Mouse (Mus musculus) G1E (cell line): ENCODE data around the gene Trim8. TPM values are rescaled to one million over a fixed set of nuclear protein-coding genes. Genes with fewer than 3 reads are reported as not detected.

Experiments used
- ATAC-seq: 2 replicates; pipeline ENCODE4 v1.8.0; 2016; ENCODE audit warnings: mild to moderate bottlenecking; ENCODE audit not compliant: insufficient number of reproducible peaks, poor library complexity, low FRiP score, severe bottlenecking; ENCODE audit errors: extremely low read depth
- DNase-seq: peaks from one replicate; pipeline ENCODE4 v3.0.0; 2012; ENCODE audit warnings: low spot score
- H3K27me3 ChIP-seq: 2 replicates; pipeline ENCODE4 v1.6.1; 2012; ENCODE audit warnings: mild to moderate bottlenecking, low read length, inconsistent platforms; ENCODE audit not compliant: insufficient read depth
- H3K36me3 ChIP-seq: replicated peaks from 2 replicates; pipeline ENCODE3; 2012; ENCODE audit warnings: mild to moderate bottlenecking, inconsistent platforms
- H3K4me1 ChIP-seq: 2 replicates; pipeline ENCODE4 v1.6.1; 2012; ENCODE audit warnings: low read depth, low read length, inconsistent platforms, mixed read lengths; ENCODE audit not compliant: insufficient read depth
- H3K4me3 ChIP-seq: 2 replicates; pipeline ENCODE4 v1.5.1; 2012; ENCODE audit warnings: low read depth, mild to moderate bottlenecking, inconsistent platforms, low read length, moderate library complexity, mixed read lengths
- H3K9me3 ChIP-seq: replicated peaks from 2 replicates; pipeline ENCODE4 v1.6.1; 2012; ENCODE audit warnings: inconsistent platforms
- CTCF ChIP-seq: IDR thresholded peaks from 2 replicates; pipeline ENCODE4 v1.5.1; 2012; ENCODE audit warnings: low read depth, low read length, inconsistent platforms, mixed read lengths
- GATA1 ChIP-seq: IDR thresholded peaks from 2 replicates; pipeline ENCODE4 v1.6.1; 2012; ENCODE audit warnings: borderline replicate concordance, low read length, inconsistent platforms, mixed read lengths
- GATA2 ChIP-seq: IDR thresholded peaks from 2 replicates; pipeline ENCODE4 v1.6.1; 2012; ENCODE audit warnings: low read depth, low read length, inconsistent platforms, borderline replicate concordance
- POLR2AphosphoS5 ChIP-seq: IDR thresholded peaks from 2 replicates; pipeline ENCODE4 v1.6.1; 2012; ENCODE audit warnings: low read depth, low read length, inconsistent platforms; ENCODE audit not compliant: insufficient replicate concordance
- TAL1 ChIP-seq: conservative IDR thresholded peaks from 2 replicates; pipeline ENCODE4 v1.6.1; 2012; ENCODE audit warnings: low read depth, low read length, inconsistent platforms, mixed read lengths
- polyA plus RNA-seq: library from polyadenylated mRNA; stranded (reverse); fragments of >175 nt; gene quantifications from 2 replicates; pipeline ENCODE4 v1.2.3, GENCODE M21; 2012
- total RNA-seq, 2 experiments: library from RNA; stranded (forward) in 1 of 2; stranded (reverse) in 1 of 2; fragments of 200-1000 nt in 1 of 2; fragments of >200 nt in 1 of 2; fragmentation: Nextera tagmentation in 1 of 2; gene quantifications; 2 replicates each; pipeline ENCODE4 v1.2.3; 2014 to 2017

The Trim8 gene
- total and polyA plus RNA-seq, 3 experiments: 20.3 to 66.0 (median 22.7) TPM

GRCm38 (mm10) chr19:46524601-46525321 is 23.3 kb downstream of the Trim8 start:
- no peak for DNase-seq
- H3K27me3 ChIP-seq: peaks cover 66% of the 10 kb centered on the region

GRCm38 (mm10) chr19:46525691-46526631 is 24.5 kb downstream of the Trim8 start:
- Histone ChIP-seq H3K4me3 (no peak overlapping the region), H3K9me3 (no peaks in the 10 kb centered on the region), H3K27me3 (peaks cover 76% of the 10 kb centered on the region), H3K36me3 (no peaks in the 10 kb centered on the region), H3K4me1 (peaks cover 37% of the 10 kb centered on the region)
- no peak for TF ChIP-seq GATA2
- TF ChIP-seq POLR2AphosphoS5: no peak
- TF ChIP-seq TAL1: no peak
- no peak for TF ChIP-seq CTCF
- no peak for TF ChIP-seq GATA1
- DNase-seq (no peak), ATAC-seq (no peak)

More at GRCm38 (mm10) chr19:46524601-46525321, 23.3 kb downstream of the Trim8 start:
- Histone ChIP-seq H3K4me1 (peaks cover 34% of the 10 kb centered on the region), H3K4me3 (peak overlapping the region; percentile 21; the same call in 1 of the 2 replicates), H3K9me3 (no peaks in the 10 kb centered on the region), H3K36me3 (no peaks in the 10 kb centered on the region)
- TF ChIP-seq GATA1 (no peak), CTCF (no peak), POLR2AphosphoS5 (no peak), TAL1 (no peak), GATA2 (no peak)
- ATAC-seq: no peak

- no peaks in the 10 kb centered on the region for H3K9me3 ChIP-seq
- H3K27me3 ChIP-seq: peaks cover 66% of the 10 kb centered on the region
- DNase-seq (no peak), ATAC-seq (no peak)
- no peak overlapping the region for H3K4me3 ChIP-seq
- no peaks in the 10 kb centered on the region for H3K36me3 ChIP-seq
- H3K4me1 ChIP-seq: peaks cover 48% of the 10 kb centered on the region
- TF ChIP-seq CTCF (no peak), POLR2AphosphoS5 (no peak), GATA2 (no peak), GATA1 (no peak), TAL1 (no peak)
Measured at GRCm38 (mm10) chr19:46527632-46528528, 26.4 kb downstream of the Trim8 start.

- peaks cover 62% of the 10 kb centered on the region for H3K27me3 ChIP-seq
- no peak overlapping the region for H3K4me3 ChIP-seq
- TF ChIP-seq POLR2AphosphoS5 (no peak), GATA1 (no peak), TAL1 (no peak), CTCF (no peak), GATA2 (no peak)
- H3K36me3 ChIP-seq: no peaks in the 10 kb centered on the region
- H3K4me1 ChIP-seq: peaks cover 45% of the 10 kb centered on the region
- DNase-seq (no peak), ATAC-seq (no peak)
- no peaks in the 10 kb centered on the region for H3K9me3 ChIP-seq
Measured at GRCm38 (mm10) chr19:46528529-46529213, 27.2 kb downstream of the Trim8 start.

- H3K4me1 ChIP-seq: peaks cover 33% of the 10 kb centered on the region
- no peaks in the 10 kb centered on the region for H3K36me3 ChIP-seq
- H3K27me3 ChIP-seq: peaks cover 54% of the 10 kb centered on the region
- ATAC-seq (no peak), DNase-seq (no peak)
- TF ChIP-seq POLR2AphosphoS5 (no peak), GATA2 (no peak), CTCF (no peak), GATA1 (no peak), TAL1 (no peak)
- no peaks in the 10 kb centered on the region for H3K9me3 ChIP-seq
- no peak overlapping the region for H3K4me3 ChIP-seq
Measured at GRCm38 (mm10) chr19:46529601-46530448, 28.3 kb downstream of the Trim8 start.
